Mouse (Mus musculus) embryonic facial prominence, embryonic 10.5 days (tissue): ENCODE measurements around the gene Dyrk1a. TPM values are rescaled to one million over a fixed set of nuclear protein-coding genes. Genes with fewer than 3 reads are reported as not detected.

Source experiments
- DNase-seq: peaks from one replicate; pipeline ENCODE4 v3.0.0-alpha.2; 2017; ENCODE audit warnings: low spot score
- H3K27ac ChIP-seq: fragments of 300-500 bp; sonication (generic); replicated peaks from 2 replicates; pipeline ENCODE4 v1.5.1; 2016; ENCODE audit warnings: mild to moderate bottlenecking
- H3K27me3 ChIP-seq: fragments of 300-500 bp; sonication (generic); replicated peaks from 2 replicates; pipeline ENCODE4 v1.6.1; 2016; ENCODE audit warnings: low read depth, mild to moderate bottlenecking; ENCODE audit not compliant: poor library complexity, severe bottlenecking
- H3K36me3 ChIP-seq: fragments of 300-500 bp; sonication (generic); replicated peaks from 2 replicates; pipeline ENCODE4 v1.6.1; 2016; ENCODE audit warnings: mild to moderate bottlenecking, moderate library complexity
- H3K4me1 ChIP-seq: fragments of 300-500 bp; sonication (generic); 2 replicates; pipeline ENCODE4 v1.6.1; 2016
- H3K4me3 ChIP-seq: fragments of 300-500 bp; sonication (generic); 2 replicates; pipeline ENCODE4 v1.5.1; 2016; ENCODE audit warnings: mild to moderate bottlenecking, moderate library complexity
- H3K9me3 ChIP-seq: fragments of 300-500 bp; sonication (generic); 2 replicates; pipeline ENCODE4 v1.6.1; 2016; ENCODE audit warnings: mild to moderate bottlenecking
- WGBS: fragments of 180-500 bp; shearing (Covaris S2); methylation state at CpG from one replicate; pipeline ENCODE4 v1.1.7; 2016; 5-methylcytosine and 5-hydroxymethylcytosine counted together
- polyA plus RNA-seq: library from polyadenylated mRNA; unstranded; fragments of >200 nt; fragmentation: Nextera tagmentation; extraction: Ambion mirVana; gene quantifications from 2 replicates; pipeline ENCODE4 v1.2.1, GENCODE M21; 2016

Gene Dyrk1a
- polyA plus RNA-seq, 1 experiment from 2014 or later = 10.0 TPM

DNA sequence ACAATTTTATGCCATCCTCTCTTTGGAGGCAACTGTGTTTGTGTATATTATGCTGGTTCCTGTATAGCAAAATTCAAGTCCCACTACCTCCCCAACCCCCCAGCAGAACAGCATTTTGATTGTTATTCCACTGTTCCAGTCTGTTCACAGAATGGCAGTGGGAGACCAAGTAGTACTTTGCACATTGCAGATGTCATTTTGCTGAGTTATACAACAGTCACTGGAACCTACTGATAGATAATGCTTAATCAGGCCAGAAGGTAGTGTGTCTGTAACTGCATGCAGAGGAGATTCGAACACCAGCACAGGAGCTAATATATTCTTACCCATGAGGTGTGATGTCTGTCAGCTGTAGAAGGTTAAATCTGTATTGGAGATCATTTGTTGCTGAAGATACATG is 32.4 kb downstream of the Dyrk1a start:
- H3K4me3 ChIP-seq = no peak overlapping the region
- 85% methylated on average over 1 of the region's 1 CpGs for WGBS
- H3K9me3 ChIP-seq = no peaks in the 10 kb centered on the region
- H3K27me3 ChIP-seq = no peaks in the 10 kb centered on the region
- no peaks in the 10 kb centered on the region for H3K36me3 ChIP-seq
- peaks cover 57% of the 10 kb centered on the region for H3K4me1 ChIP-seq
- H3K27ac ChIP-seq = no peak overlapping the region
- DNase-seq = no peak

DNA sequence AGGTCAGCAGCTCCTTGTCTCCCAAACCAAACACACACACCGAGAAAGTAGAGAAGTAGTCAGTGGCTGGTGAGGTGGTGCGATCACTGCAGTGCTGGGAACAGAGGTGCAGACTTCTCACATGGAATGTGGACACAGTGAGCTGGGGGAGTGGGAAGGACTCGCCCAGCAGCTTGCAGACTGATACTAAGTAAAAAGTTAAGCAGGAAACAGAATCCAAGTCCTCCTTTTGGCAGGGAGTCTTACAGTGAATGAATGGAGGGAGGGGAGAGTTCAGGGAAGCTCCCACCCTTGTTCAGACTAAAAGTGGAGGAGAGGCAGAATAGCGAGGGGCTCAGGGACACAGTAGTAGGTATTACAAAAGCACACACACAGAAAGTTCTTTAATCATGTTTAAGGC is 32.9 kb downstream of the Dyrk1a start:
- peaks cover 56% of the 10 kb centered on the region for H3K4me1 ChIP-seq

DNA sequence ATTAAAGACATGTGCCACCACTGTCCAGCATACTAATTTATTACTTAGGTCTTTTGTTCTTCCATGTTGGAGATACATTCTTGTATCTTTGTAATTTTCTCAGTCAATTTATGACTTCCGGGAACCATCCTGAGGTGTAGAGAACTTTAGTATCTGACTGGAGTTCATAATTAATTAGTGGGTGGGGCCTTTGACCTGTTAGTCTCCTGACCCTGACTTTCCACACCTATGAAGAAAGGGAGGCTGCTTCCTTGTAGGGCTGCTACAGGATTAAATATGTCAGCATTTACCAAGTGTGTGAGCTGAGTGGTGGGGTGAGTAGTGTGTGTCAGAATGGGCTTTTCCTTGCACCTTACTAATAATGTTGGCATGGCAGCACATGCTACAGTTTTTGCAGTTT is 36.4 kb downstream of the Dyrk1a start:
- no peaks in the 10 kb centered on the region for H3K36me3 ChIP-seq

More for the DNA sequence above, 32.9 kb downstream of the Dyrk1a start:
- no peak for DNase-seq
- Histone ChIP-seq H3K4me3 (no peak overlapping the region), H3K36me3 (no peaks in the 10 kb centered on the region), H3K27ac (no peak overlapping the region), H3K27me3 (no peaks in the 10 kb centered on the region), H3K9me3 (no peaks in the 10 kb centered on the region)
- WGBS = 70% methylated on average over 4 of the region's 4 CpGs

DNA sequence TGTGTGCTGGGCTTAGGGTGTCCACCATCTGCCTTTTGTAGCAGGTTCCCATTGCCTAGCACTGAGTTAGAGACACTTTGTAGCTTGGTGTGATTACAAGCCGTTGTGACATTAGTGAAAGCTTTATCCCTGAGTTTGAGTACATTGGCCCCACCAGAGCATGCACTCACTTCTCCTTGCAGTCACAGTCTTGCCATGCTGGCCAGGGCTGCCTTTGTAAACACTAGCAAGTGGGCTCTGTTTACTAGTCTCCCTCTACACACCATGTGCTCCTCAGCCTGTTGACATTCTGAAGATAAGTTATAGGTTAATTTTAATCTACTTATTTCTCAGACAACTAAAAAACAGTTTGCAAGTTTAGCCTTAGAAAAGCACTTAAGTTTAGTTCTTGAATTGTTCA is 37.7 kb downstream of the Dyrk1a start:
- Histone ChIP-seq H3K9me3 (no peaks in the 10 kb centered on the region), H3K4me3 (no peak overlapping the region), H3K27me3 (no peaks in the 10 kb centered on the region), H3K4me1 (peaks cover 12% of the 10 kb centered on the region), H3K36me3 (peaks cover 2% of the 10 kb centered on the region), H3K27ac (no peak overlapping the region)
- DNase-seq = no peak
- 64% methylated on average over 1 of the region's 1 CpGs for WGBS

More for the DNA sequence above, 36.4 kb downstream of the Dyrk1a start:
- WGBS = 96% methylated on average over 1 of the region's 1 CpGs
- H3K4me3 ChIP-seq = no peak overlapping the region
- H3K27ac ChIP-seq = no peak overlapping the region
- DNase-seq = no peak
- no peaks in the 10 kb centered on the region for H3K9me3 ChIP-seq
- no peaks in the 10 kb centered on the region for H3K27me3 ChIP-seq
- peaks cover 25% of the 10 kb centered on the region for H3K4me1 ChIP-seq

DNA sequence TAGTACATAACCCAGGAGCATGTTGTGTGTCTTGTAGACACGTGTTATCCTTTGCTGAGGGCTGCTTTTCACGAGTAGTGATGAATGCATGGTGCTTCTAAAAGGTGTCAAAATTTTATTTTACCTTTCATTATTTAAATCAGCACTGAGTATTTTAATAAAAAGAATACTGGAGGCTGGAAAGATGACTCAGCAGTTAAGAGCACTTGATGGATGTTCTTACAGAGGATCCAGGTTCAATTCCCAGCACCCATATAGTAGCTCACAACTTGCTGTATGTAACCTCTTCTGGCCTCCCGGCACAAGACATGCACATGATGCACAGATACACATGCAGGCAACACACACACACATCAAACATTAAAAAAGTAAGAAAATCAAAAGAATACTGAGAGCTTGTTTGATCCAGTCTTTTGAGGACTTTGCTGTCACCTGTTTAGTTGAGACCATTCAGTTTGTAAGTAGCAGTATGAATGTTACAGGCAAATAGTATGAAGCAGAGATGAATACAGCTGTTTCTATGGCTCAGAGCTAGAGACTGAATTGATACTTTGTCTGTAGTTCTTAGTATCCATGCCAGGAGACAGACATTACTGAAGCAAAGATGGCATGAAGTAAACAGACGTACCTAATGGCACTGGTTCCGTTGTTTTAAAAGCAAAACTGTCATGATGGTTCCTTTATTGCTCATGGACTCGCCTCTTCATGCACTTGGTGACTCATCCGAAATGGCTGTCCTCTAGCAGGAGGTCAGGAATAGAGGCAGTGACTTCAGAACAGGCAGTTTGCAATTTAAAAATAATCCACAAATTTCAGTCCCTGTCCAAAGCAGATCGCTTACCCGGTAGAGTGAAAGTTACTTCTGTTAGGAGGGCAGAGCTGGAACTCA is 39.1 kb downstream of the Dyrk1a start:
- Histone ChIP-seq H3K4me3 (no peak overlapping the region), H3K9me3 (no peaks in the 10 kb centered on the region), H3K27ac (no peak overlapping the region), H3K27me3 (no peaks in the 10 kb centered on the region), H3K4me1 (0 out of 2 replicates have a peak, but pooled peaks cover 4% of the 10 kb centered on the region), H3K36me3 (peaks cover 13% of the 10 kb centered on the region)
- no peak for DNase-seq
- WGBS = 93% methylated on average over 9 of the region's 9 CpGs

DNA sequence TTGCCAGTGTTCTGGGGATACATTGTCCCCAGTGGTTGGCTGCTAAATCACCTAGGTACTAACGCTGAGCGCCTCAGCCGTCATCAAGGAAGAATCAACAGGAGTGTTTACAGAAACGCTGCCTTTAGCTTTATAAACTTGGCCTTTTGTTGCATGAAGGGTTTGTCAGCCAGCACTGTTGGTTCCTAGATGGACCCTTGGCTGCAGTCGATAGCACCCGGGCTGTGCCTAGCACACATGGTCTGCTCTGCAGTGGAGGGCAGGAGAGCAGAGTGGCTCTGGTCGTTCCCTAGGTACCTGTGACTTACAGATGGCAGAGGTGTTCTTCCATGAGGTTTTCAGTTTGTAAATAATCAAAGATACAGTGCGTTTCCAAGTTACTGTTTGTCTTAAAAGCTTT is 42.8 kb downstream of the Dyrk1a start:
- Histone ChIP-seq H3K4me1 (0 out of 2 replicates have a peak, but pooled peaks cover under 1% of the 10 kb centered on the region), H3K36me3 (peaks cover 37% of the 10 kb centered on the region), H3K9me3 (no peaks in the 10 kb centered on the region), H3K27me3 (no peaks in the 10 kb centered on the region), H3K27ac (no peak overlapping the region), H3K4me3 (no peak overlapping the region)
- DNase-seq = no peak
- WGBS = 90% methylated on average over 8 of the region's 8 CpGs

DNA sequence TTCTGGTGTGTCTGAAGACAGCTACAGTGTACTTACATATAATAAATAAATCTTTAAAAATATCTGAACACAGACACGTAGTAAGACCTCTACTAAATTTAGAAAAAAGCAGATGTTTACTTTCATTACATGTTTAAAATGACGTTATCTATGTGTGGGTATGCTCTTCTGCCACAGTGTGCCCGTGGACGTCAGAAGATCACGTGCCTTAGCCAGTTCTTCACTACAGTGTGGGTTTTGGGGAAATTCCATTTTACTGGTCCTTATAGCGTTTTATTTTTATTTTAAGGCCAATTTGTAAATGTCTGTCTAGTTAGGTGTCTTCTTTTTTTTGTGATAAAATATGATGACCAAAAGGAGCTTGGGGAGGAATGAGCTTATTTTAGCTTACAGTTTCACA is 47.4 kb downstream of the Dyrk1a start:
- no peak overlapping the region for H3K27ac ChIP-seq
- 0 out of 2 replicates have a peak, but pooled peaks cover 9% of the 10 kb centered on the region for H3K4me1 ChIP-seq
- WGBS = 92% methylated on average over 6 of the region's 6 CpGs
- H3K9me3 ChIP-seq = no peaks in the 10 kb centered on the region
- DNase-seq = no peak
- peaks cover 55% of the 10 kb centered on the region for H3K36me3 ChIP-seq
- no peaks in the 10 kb centered on the region for H3K27me3 ChIP-seq
- no peak overlapping the region for H3K4me3 ChIP-seq

DNA sequence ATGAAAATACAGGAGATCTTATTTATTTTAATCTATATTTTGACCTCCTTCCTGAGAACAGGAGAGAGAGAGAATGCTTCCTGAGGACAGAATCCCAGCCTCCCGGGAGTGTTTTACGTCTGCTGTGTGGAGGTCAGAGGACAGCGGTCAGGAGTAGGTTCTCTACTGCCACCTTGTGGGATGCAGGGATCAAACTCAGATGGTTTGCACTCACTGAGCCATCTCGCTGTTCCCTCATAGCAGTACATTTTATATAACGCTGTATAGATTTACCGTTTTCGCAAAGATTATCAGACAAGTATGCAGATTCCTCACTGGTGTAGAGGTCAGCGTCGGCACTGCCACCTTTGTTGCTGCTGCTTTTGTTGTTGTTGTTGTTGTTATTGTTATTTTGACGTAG is 48.7 kb downstream of the Dyrk1a start:
- H3K9me3 ChIP-seq = no peaks in the 10 kb centered on the region
- H3K36me3 ChIP-seq = peaks cover 55% of the 10 kb centered on the region
- 0 out of 2 replicates have a peak, but pooled peaks cover 9% of the 10 kb centered on the region for H3K4me1 ChIP-seq
- H3K4me3 ChIP-seq = no peak overlapping the region
- WGBS = 55% methylated on average over 10 of the region's 10 CpGs
- no peaks in the 10 kb centered on the region for H3K27me3 ChIP-seq
- H3K27ac ChIP-seq = no peak overlapping the region
- DNase-seq = peak; percentile 41

DNA sequence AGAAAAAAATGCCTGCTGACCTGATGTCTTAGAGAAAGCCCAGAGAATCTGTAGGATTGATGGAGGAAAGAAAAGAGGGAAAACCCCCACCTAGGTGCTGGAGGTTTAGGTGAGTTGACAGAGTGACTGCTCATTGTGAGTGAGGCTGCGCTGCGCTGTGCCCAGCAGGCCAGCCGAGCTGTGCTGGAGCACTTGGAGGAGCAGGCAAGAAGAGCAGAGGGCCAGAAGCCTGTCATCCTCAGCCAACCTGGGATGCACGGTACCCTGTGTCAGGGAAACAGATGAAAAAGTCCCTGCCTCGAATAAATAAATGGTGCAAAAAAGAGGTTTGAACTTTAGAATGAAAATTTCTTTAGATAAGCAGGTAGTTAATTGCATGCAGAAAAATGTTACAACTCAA is 49.5 kb downstream of the Dyrk1a start:
- Histone ChIP-seq H3K4me3 (no peak overlapping the region), H3K4me1 (0 out of 2 replicates have a peak, but pooled peaks cover 9% of the 10 kb centered on the region), H3K9me3 (no peaks in the 10 kb centered on the region), H3K36me3 (peaks cover 47% of the 10 kb centered on the region), H3K27me3 (no peaks in the 10 kb centered on the region), H3K27ac (no peak overlapping the region)
- WGBS = 93% methylated on average over 5 of the region's 5 CpGs
- DNase-seq = no peak

DNA sequence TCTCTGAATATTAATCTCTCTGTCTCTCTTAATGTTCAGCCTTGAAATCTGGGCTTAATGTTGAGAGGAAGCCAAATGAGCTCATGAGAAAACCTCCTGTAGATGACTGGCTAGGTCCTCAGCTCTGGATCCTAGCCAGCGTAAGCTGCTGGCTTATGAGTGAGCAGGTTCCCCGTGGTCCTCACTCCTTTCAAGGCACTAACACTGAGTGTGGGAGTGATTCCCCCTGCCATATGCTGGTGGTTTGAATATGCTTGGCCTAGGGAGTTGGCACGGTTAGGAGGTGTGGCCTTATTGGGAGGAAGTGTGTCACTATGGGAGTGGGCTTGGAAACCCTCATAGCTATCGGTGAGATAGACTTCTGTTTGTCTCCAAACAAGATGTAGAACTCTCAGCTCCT is 55.1 kb downstream of the Dyrk1a start:
- no peak for DNase-seq
- Histone ChIP-seq H3K4me3 (no peak overlapping the region), H3K36me3 (peaks cover 21% of the 10 kb centered on the region), H3K27ac (no peak overlapping the region), H3K9me3 (no peaks in the 10 kb centered on the region), H3K4me1 (peaks cover 12% of the 10 kb centered on the region), H3K27me3 (no peaks in the 10 kb centered on the region)
- 91% methylated on average over 4 of the region's 4 CpGs for WGBS

DNA sequence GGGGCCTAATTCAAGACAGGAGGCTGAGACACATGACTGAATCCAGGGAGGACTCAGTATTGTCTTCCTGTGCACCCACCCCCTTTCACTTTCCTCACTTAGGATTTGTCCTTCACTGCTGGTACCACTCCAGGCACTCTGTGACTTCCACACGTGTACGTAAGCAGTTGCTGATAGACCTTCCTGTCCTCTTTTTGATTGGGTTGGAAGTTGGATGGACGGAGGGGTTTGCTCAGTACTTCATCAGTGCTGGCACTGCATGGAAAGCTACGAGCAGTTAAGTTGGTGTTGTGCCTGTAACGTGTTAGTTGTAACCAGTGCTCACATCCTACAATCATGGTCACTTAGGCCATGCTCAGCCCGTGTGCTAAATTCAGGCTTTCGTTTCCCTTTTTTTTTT is 55.8 kb downstream of the Dyrk1a start:
- H3K4me3 ChIP-seq = no peak overlapping the region
- peaks cover 12% of the 10 kb centered on the region for H3K4me1 ChIP-seq
- no peaks in the 10 kb centered on the region for H3K27me3 ChIP-seq
- H3K27ac ChIP-seq = no peak overlapping the region
- peaks cover 13% of the 10 kb centered on the region for H3K36me3 ChIP-seq
- 92% methylated on average over 7 of the region's 7 CpGs for WGBS
- no peak for DNase-seq
- H3K9me3 ChIP-seq = no peaks in the 10 kb centered on the region

DNA sequence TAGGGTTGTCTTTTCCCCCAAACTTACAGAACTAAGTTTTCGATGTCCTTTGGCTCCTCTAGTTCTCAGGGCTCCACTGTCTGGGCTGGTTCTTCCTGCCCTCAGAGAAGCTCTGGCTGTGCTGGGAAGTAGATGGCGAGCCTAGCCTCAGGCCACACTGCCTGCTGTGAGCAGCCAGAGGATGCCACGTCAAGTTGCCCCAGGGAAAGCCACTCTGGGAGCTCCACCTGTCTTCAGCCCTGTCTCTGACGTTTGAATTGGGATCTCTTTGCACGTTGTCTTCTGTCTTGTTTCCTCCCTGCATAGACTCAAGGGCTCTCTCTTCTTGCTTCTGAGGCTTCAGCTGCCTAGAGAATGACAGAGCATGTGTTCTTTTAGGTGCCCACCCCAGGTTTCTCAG is 57.9 kb downstream of the Dyrk1a start:
- WGBS = 48% methylated on average over 5 of the region's 5 CpGs
- Histone ChIP-seq H3K4me3 (no peak overlapping the region), H3K9me3 (no peaks in the 10 kb centered on the region), H3K27me3 (no peaks in the 10 kb centered on the region), H3K36me3 (peaks cover 7% of the 10 kb centered on the region; the same call in 1 of the 2 replicates), H3K4me1 (peaks cover 17% of the 10 kb centered on the region), H3K27ac (no peak overlapping the region)
- DNase-seq = no peak
